Mouse (Mus musculus): ENCODE measurements around the gene Slco2a1. TPM values are rescaled to one million over a fixed set of nuclear protein-coding genes. Genes with fewer than 3 reads are reported as not detected.

Slco2a1 gene
- polyA plus RNA-seq, 1 experiment from 2014 or later: 0.43 TPM

DNA sequence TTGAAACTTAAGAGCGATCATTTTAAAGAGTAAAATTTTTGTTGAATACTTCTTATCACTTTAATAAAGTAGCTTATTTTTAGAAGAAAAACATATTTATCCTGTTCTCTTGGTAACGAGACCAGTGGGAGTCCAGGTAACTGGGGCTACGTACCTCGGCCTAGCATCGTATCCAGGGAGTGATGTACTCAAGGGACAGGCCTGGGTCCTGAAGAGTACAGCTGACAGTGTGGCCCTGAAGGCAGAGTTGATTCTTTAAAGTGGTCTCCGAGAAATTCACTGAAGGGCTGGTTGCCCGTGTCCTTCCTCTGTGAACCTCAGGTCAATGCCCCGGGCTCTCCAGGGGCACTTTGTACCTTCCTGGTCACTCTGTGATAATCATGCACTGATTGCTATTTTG, 129.4 kb downstream of the Slco2a1 start:
- no peak for DNase-seq (ENCODE audit: low spot score)
- Histone ChIP-seq H3K27me3 (ENCODE audit: control insufficient read depth, insufficient read depth, low read length) (no peaks in the 10 kb centered on the region), H3K4me3 (ENCODE audit: low read depth, low read length) (no peak overlapping the region), H3K9ac (ENCODE audit: low read depth, low read length) (no peak overlapping the region), H3K4me2 (replicated peaks; ENCODE audit: low read depth, low read length) (no peak overlapping the region), H3K27ac (ENCODE audit: low read depth, low read length) (peak overlapping the region; percentile 58), H3K9me3 (ENCODE audit: control insufficient read depth, low read length) (no peaks in the 10 kb centered on the region), H3K4me1 (replicated peaks; ENCODE audit: control insufficient read depth, insufficient read depth, low read length) (peaks cover 14% of the 10 kb centered on the region), H3K36me3 (ENCODE audit: control insufficient read depth, insufficient read depth, low read length) (no peaks in the 10 kb centered on the region)
- no peak for ATAC-seq (ENCODE audit: low FRiP score)
- 73% methylated on average over 8 of the region's 8 CpGs for WGBS

DNA sequence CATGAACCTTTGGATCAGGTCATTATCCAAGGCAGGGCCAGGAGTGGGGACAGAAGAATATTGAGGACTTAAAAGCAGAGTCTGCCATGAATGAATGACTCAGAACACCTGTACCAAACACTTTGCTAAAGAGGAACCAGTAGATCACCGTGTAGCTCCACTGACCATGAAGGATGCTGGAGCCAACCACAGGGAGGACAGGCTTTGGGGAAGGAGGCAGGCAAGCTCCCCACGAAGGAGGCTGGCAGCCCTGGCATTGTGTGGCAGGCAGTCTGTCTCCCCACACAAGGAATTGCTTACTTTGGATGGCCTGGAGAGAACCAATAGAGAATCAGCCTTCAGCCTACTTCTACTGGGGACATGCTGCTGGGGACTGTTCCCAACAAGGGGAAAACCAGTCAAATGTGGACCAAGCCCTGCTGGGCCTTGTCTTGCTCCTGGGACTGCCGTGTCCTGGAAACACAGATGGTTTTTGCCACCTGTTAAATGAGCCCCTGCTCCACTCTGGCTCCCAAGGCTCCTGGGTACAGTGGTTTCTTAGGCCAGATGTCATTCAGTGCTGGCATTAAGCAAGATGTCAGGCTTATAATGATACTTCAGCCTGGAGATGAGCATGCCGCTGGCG, 130.3 kb downstream of the Slco2a1 start:
- no peak for DNase-seq (ENCODE audit: low spot score)
- H3K36me3 ChIP-seq (ENCODE audit: control insufficient read depth, insufficient read depth, low read length): no peaks in the 10 kb centered on the region
- WGBS: 89% methylated on average over 5 of the region's 5 CpGs
- H3K9ac ChIP-seq (ENCODE audit: low read depth, low read length): no peak overlapping the region
- no peak for ATAC-seq (ENCODE audit: low FRiP score)
- H3K4me2 ChIP-seq (replicated peaks; ENCODE audit: low read depth, low read length): no peak overlapping the region
- no peaks in the 10 kb centered on the region for H3K9me3 ChIP-seq (ENCODE audit: control insufficient read depth, low read length)
- peak overlapping the region; percentile 58; the same call in 1 of the 2 replicates for H3K27ac ChIP-seq (ENCODE audit: low read depth, low read length)
- no peak overlapping the region for H3K4me3 ChIP-seq (ENCODE audit: low read depth, low read length)
- peaks cover 14% of the 10 kb centered on the region for H3K4me1 ChIP-seq (replicated peaks; ENCODE audit: control insufficient read depth, insufficient read depth, low read length)
- no peaks in the 10 kb centered on the region for H3K27me3 ChIP-seq (ENCODE audit: control insufficient read depth, insufficient read depth, low read length)

DNA sequence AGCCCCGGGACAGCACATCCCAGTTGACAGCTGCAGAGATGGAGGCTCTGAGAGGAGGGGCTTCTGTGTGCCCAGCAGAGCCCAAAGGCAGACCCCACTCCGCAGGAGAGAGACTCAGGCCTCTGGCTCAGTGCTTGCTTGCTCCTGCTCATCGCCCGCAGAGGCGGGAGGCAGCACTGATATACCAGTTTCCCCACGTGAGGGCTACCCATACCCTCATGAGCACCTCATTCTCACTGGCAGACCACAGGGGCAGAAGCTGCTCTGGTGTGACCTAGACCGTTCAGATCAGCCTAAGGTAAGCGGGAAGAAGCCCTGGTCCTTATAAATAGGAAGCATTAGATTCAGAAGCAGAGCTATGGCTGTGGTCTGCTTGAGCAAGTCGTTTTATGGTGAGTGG, 131.3 kb downstream of the Slco2a1 start:
- H3K4me1 ChIP-seq (replicated peaks; ENCODE audit: control insufficient read depth, insufficient read depth, low read length): peaks cover 9% of the 10 kb centered on the region
- no peak overlapping the region for H3K9ac ChIP-seq (ENCODE audit: low read depth, low read length)
- H3K27ac ChIP-seq (ENCODE audit: low read depth, low read length): no peak overlapping the region
- H3K36me3 ChIP-seq (ENCODE audit: control insufficient read depth, insufficient read depth, low read length): no peaks in the 10 kb centered on the region
- ATAC-seq (ENCODE audit: low FRiP score) (no peak), DNase-seq (ENCODE audit: low spot score) (no peak)
- H3K9me3 ChIP-seq (ENCODE audit: control insufficient read depth, low read length): no peaks in the 10 kb centered on the region
- H3K27me3 ChIP-seq (ENCODE audit: control insufficient read depth, insufficient read depth, low read length): no peaks in the 10 kb centered on the region
- WGBS: 88% methylated on average over 9 of the region's 9 CpGs
- no peak overlapping the region for H3K4me2 ChIP-seq (replicated peaks; ENCODE audit: low read depth, low read length)
- H3K4me3 ChIP-seq (ENCODE audit: low read depth, low read length): no peak overlapping the region

- H3K9ac ChIP-seq (ENCODE audit: low read depth, low read length): 0 out of 2 replicates have a peak overlapping the region, but pooled peaks have one; percentile 2
- no peaks in the 10 kb centered on the region for H3K27me3 ChIP-seq (ENCODE audit: control insufficient read depth, insufficient read depth, low read length)
- H3K36me3 ChIP-seq (ENCODE audit: control insufficient read depth, insufficient read depth, low read length): no peaks in the 10 kb centered on the region
- H3K4me2 ChIP-seq (replicated peaks; ENCODE audit: low read depth, low read length): no peak overlapping the region
- peaks cover 6% of the 10 kb centered on the region; the same call in 1 of the 2 replicates for H3K4me1 ChIP-seq (replicated peaks; ENCODE audit: control insufficient read depth, insufficient read depth, low read length)
- no peaks in the 10 kb centered on the region for H3K9me3 ChIP-seq (ENCODE audit: control insufficient read depth, low read length)
- ATAC-seq (ENCODE audit: low FRiP score): no peak
- no peak overlapping the region for H3K4me3 ChIP-seq (ENCODE audit: low read depth, low read length)
- WGBS: 52% methylated on average over 2 of the region's 2 CpGs
- no peak for DNase-seq (ENCODE audit: low spot score)
- no peak overlapping the region for H3K27ac ChIP-seq (ENCODE audit: low read depth, low read length)
Measured at GRCm38 (mm10) chr9:103120231-103120630, 131.7 kb downstream of the Slco2a1 start.

DNA sequence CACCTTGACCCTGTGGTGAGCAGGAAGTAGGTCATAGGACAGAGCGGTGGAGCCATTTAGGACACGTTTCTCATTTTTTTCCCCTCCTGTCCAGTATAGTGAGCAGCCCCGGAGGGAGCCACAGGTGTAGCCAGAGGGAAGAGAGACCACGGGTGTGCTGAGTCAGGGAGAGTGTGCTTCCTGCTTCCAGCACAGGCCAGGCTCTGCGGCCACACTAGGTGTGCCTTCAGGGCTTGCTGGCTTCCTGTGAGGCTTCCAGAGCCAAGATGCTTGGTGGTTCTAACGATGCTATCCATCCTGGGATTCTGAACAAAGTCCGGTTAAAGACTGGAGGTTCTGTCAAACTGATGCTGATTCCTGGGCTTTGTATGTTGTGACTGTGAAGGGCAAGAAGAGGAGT, 133.0 kb downstream of the Slco2a1 start:
- no peaks in the 10 kb centered on the region for H3K27me3 ChIP-seq (ENCODE audit: control insufficient read depth, insufficient read depth, low read length)
- H3K9me3 ChIP-seq (ENCODE audit: control insufficient read depth, low read length): no peaks in the 10 kb centered on the region
- WGBS: 88% methylated on average over 6 of the region's 7 CpGs
- H3K4me2 ChIP-seq (replicated peaks; ENCODE audit: low read depth, low read length): no peak overlapping the region
- no peak overlapping the region for H3K9ac ChIP-seq (ENCODE audit: low read depth, low read length)
- no peak for ATAC-seq (ENCODE audit: low FRiP score)
- no peak for DNase-seq (ENCODE audit: low spot score)
- H3K4me1 ChIP-seq (replicated peaks; ENCODE audit: control insufficient read depth, insufficient read depth, low read length): peaks cover 6% of the 10 kb centered on the region; the same call in 1 of the 2 replicates
- H3K4me3 ChIP-seq (ENCODE audit: low read depth, low read length): no peak overlapping the region
- no peak overlapping the region for H3K27ac ChIP-seq (ENCODE audit: low read depth, low read length)
- H3K36me3 ChIP-seq (ENCODE audit: control insufficient read depth, insufficient read depth, low read length): no peaks in the 10 kb centered on the region

GRCm38 (mm10) chr9:103124746-103125145, 136.2 kb downstream of the Slco2a1 start:
- no peak overlapping the region for H3K4me3 ChIP-seq (ENCODE audit: low read depth, low read length)
- H3K4me2 ChIP-seq (replicated peaks; ENCODE audit: low read depth, low read length): no peak overlapping the region
- no peaks in the 10 kb centered on the region for H3K9me3 ChIP-seq (ENCODE audit: control insufficient read depth, low read length)
- ATAC-seq (ENCODE audit: low FRiP score) (no peak), DNase-seq (ENCODE audit: low spot score) (no peak)
- 0 out of 2 replicates have a peak, but pooled peaks cover under 1% of the 10 kb centered on the region for H3K4me1 ChIP-seq (replicated peaks; ENCODE audit: control insufficient read depth, insufficient read depth, low read length)
- no peaks in the 10 kb centered on the region for H3K27me3 ChIP-seq (ENCODE audit: control insufficient read depth, insufficient read depth, low read length)
- H3K36me3 ChIP-seq (ENCODE audit: control insufficient read depth, insufficient read depth, low read length): no peaks in the 10 kb centered on the region
- 94% methylated on average over 4 of the region's 4 CpGs for WGBS
- H3K9ac ChIP-seq (ENCODE audit: low read depth, low read length): no peak overlapping the region
- no peak overlapping the region for H3K27ac ChIP-seq (ENCODE audit: low read depth, low read length)

GRCm38 (mm10) chr9:103133493-103134124, 145.1 kb downstream of the Slco2a1 start:
- Histone ChIP-seq H3K27me3 (ENCODE audit: control insufficient read depth, insufficient read depth, low read length) (no peaks in the 10 kb centered on the region), H3K36me3 (ENCODE audit: control insufficient read depth, insufficient read depth, low read length) (peaks cover 3% of the 10 kb centered on the region; the same call in 1 of the 2 replicates), H3K4me3 (ENCODE audit: low read depth, low read length) (no peak overlapping the region), H3K9me3 (ENCODE audit: control insufficient read depth, low read length) (no peaks in the 10 kb centered on the region), H3K4me2 (replicated peaks; ENCODE audit: low read depth, low read length) (0 out of 2 replicates have a peak overlapping the region, but pooled peaks have one; percentile 7), H3K4me1 (replicated peaks; ENCODE audit: control insufficient read depth, insufficient read depth, low read length) (peaks cover 16% of the 10 kb centered on the region), H3K27ac (ENCODE audit: low read depth, low read length) (peak overlapping the region; percentile 70), H3K9ac (ENCODE audit: low read depth, low read length) (peak overlapping the region; percentile 44; the same call in 1 of the 2 replicates)
- peak; percentile 65 for ATAC-seq (ENCODE audit: low FRiP score)
- no peak for DNase-seq (ENCODE audit: low spot score)
- WGBS: 17% methylated on average over 6 of the region's 6 CpGs

DNA sequence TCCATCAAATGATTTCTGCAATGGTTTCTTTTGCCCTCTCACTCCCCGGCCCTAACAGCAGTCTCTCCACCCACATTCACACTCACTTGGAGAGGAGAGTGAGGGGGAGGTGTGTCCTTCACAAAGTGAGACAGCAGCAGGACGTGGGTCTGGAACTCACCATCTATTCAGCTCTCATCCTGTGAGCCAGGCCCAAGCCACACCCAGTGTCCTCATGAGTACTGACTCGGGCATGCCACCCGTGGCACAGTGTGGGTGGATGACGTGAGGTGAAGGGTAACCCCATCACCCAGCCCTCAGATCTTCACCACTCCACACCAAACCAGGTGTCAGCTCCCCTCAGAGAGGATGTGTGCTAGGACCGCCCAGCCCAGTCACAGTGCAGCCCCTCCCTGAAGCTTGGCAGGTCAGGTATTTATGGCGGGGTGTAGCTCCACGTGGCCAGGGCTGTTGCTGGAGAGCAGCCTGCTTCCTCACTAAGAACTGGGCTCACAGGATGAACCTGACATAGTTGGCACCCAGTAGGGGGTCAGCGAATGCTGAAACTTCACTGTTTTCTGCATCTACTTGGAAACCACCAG, 146.0 kb downstream of the Slco2a1 start:
- ATAC-seq (ENCODE audit: low FRiP score): 0 out of 2 replicates have a peak, but pooled peaks have one; percentile 20
- Histone ChIP-seq H3K27ac (ENCODE audit: low read depth, low read length) (peak overlapping the region; percentile 70), H3K4me1 (replicated peaks; ENCODE audit: control insufficient read depth, insufficient read depth, low read length) (peaks cover 19% of the 10 kb centered on the region)

More for the DNA sequence above, 146.0 kb downstream of the Slco2a1 start:
- H3K36me3 ChIP-seq (ENCODE audit: control insufficient read depth, insufficient read depth, low read length): peaks cover 3% of the 10 kb centered on the region; the same call in 1 of the 2 replicates
- H3K9ac ChIP-seq (ENCODE audit: low read depth, low read length): no peak overlapping the region
- H3K4me2 ChIP-seq (replicated peaks; ENCODE audit: low read depth, low read length): no peak overlapping the region
- H3K9me3 ChIP-seq (ENCODE audit: control insufficient read depth, low read length): no peaks in the 10 kb centered on the region
- H3K4me3 ChIP-seq (ENCODE audit: low read depth, low read length): no peak overlapping the region
- 65% methylated on average over 9 of the region's 9 CpGs for WGBS
- no peak for DNase-seq (ENCODE audit: low spot score)
- no peaks in the 10 kb centered on the region for H3K27me3 ChIP-seq (ENCODE audit: control insufficient read depth, insufficient read depth, low read length)
